Mouse (Mus musculus) kidney, postnatal 25 days (tissue): ENCODE data around the gene Nfkbie.
A peak's percentile ranks its signal among the peaks of the same experiment; 100 is the strongest.

Experiments
- DNase-seq, 2 experiments: peaks; one replicate each; pipeline ENCODE4 v3.0.0; 2021; ENCODE audit warnings: mixed read lengths in 2 of 2

Gene Nfkbie

DNA sequence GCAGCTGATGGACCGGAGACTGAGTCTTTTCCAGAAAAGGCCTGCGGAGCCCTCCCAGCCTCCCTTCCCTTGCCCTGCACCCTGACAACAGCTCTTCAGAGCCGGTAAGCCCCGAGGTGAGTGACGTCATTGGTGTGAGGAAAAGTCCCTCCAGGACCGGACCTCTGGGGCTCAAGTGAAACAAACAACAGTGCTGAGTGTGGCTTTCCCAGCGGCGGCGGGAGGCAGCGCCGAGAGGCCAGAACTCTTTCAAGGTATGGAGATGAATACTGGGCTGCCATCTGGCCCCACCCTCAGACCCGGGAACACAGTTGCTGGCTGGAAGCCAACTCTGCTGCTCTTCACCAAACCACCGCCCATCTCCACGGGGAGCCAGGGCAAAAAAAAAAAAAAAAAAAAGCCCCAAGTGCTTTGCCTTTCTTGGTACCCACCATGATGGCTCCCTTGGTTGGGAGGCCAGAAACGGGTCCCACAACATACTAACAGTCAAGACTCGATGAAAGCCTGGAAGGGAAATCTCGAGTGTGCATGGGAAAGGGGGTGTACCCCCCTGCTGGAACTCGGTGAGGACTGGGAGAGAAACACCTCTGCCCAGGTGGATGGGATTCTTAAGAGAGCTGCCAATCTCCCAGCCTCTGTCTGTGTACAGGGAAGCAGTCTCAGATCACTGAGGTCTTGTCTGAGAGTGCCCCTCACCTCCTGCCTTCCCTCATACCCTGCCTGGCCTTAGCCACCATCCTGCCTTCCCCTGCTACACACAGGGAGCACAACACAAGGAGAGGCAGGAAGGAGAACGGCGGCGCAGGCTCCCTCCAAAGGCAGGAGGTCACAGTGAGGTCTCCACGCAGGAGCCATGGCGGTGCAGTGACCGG lies 11.3 kb upstream of the Nfkbie start:
- no peak for DNase-seq

DNA sequence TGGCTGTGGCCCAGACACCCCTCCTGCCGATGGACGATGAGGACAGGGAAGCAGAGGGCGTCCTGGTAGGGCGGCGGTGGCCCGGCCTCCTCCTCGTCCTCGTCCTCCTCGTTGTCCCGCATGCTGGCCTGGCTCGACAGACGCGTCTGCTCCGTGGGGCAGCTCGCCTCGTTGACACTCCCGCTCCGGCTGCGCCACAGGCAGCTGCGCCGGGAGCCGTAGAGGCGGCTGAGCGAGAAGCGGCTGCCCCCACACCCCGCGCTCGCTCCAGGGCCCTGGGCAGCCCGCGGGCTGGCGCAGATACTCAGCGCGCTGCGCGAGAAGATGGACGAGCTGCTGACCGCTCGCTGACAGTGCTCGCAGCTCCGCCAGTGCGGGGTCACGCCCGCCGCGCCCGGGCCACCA lies 10.6 kb upstream of the Nfkbie start:
- DNase-seq, result no peak

DNA sequence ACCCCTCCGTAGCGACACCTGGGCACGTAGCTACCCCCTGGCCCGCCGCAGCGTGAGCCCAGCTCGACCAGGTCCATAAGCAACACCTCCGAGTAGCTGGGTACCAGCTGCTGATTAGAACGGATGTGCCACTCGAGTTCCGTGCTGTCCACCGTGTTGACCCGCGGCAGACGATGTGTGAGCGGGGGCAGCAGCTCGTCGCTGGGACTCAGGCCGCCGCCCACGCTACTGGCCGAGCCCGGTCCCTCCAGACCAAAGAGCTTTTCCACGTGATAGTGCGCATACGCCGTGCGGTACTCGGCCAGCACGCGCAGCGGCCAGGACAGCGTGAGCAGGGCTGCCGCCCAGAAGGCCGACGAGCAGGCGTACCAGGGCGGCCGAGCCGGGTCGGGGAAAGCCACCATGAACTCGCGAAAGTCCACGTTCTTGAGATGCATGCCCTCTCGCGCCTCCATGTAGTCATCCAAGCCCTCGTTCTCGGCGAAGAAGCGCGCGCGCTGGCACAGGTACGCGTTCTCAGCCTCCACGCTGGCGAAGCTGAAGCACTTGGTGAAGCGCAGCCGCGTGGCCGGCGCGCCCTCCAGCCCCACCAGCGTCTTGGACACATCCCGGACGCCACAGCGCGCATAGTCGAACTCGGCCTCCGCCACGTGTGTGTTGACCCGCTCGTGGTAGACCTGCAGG lies 10.1 kb upstream of the Nfkbie start:
- DNase-seq, result no peak

DNA sequence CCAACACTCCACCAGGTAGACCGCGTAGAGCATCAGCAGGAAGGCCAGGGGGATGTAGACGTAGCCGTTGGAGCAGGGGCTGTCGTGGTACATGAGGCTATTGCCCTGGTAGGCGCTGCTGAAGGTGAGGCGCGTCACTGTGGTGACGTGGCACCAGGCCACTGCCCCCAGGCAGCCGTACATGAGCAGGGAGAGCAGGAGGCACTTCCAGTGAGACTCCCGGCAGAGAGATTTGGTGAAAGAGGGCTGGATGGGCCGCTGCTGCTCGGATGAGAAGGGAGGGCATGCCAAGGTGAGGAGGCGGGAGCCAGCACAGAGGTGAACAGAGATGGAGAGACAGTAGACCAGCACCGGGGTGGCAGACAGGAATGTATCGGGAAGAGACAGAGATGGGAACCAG lies 8.6 kb upstream of the Nfkbie start:
- DNase-seq, result no peak

DNA sequence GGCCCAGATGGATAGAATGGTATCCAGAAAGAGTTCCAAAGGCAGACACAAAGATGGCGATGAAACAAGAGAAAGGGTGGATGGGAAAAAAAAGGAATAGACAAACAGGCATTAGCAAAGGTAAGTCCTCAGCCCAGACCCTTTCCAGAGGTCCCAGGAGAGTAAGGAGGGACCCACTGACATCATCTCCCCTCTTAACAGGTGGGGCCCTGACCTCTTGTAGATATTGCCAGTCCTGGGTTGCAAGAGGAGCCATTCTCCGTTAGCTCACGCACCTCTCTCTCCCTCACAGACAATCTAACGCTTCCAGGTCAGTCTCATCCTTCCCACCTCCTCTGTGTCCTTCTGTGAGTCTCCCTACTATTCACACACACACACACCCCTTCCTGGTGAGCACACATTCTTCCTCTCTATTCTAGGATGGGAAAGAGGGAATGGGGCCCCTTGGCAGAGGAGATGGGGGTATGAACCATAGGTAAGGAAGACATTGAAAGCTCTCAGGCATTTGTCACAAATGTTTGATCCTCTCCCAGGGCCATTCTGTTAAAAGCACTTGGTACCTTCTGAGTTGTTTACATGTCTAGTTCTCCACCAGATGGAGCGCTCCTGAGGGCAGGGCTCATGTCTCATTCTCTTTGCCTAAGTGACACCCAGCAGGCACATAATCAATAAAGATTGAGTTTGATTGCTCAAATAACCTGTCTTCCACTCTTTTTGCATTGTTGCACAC lies 7.9 kb upstream of the Nfkbie start:
- DNase-seq, result no peak

DNA sequence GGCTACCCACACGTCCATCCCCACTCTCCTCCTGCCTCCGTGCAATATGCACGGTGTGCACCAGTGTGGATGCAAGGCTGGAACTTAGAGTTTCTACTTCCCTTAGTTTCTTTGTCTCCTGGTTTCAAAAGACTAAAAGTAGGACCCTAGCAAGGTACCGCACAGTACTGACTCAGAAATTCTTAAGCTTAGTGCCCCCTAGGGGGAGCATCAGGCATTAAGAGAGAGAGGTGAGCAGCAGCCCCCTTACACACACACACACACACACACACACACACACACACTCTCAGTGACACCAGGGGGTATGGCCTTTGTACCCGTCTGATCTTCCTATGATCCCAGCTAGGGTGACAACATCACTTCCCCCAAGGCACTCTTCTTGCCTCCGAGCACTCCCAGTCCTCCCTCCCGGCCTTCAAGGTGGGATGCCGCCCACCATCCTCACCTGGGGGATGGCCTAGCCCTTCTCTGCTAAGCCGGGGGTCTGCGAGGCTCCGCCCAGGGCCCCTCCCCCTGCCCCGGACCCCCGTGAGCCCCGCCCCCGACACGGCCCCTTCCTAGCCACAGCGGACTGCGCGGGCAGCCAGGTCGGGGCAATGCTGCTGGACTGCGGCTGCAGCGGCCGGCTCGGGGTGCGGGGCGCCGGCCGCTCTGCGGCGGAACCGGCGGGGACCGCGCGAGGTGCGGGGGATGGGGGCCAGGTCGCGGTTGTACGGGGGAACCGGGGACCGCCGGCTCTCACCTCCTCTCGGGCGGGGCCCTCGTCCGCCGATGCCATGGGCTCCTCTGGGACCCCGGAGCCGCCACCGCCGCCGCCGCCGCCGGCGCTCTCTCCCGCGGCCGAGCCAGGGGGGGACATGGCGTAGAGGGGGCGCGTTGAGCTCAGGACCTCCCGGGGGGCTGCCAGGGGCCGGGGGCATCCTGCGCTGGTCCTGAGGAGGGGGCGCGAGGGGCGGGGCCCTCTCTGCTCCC lies 6.7 kb upstream of the Nfkbie start:
- no peak for DNase-seq

DNA sequence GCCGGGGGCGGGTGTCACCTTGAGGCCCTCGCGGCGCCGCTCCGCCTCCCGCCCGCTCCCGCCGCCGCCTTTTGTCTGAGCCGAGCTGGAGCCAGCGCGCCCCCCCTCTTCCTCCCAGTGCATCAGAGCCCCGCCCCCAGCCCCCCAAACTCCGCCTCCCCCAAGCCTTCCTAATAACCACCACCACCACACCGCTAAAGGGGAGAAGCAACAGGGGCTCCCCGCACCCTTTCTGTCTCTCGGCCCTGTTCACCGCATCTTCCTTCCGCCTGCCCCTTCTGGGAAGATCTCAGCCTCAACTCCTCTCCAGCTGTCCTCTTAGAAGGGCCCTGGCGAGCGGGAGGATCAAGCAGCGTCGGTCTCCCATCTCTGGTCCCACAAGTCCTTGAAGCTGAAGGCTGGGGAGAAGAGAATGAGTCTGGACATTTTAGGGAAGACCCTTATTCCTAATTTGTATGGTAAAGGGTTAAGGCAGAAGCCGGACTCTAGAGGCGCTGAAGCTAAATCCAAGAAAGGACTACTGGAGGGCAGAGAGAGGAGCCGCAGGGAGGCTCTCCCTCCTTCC lies 5.8 kb upstream of the Nfkbie start, which contains the start of gene Tmem151b:
Tmem151b (minus strand) TSS at position 61 of the 565 bp plus-strand sequence.
- peak in 1 of 2 experiments; percentile 28 for DNase-seq

DNA sequence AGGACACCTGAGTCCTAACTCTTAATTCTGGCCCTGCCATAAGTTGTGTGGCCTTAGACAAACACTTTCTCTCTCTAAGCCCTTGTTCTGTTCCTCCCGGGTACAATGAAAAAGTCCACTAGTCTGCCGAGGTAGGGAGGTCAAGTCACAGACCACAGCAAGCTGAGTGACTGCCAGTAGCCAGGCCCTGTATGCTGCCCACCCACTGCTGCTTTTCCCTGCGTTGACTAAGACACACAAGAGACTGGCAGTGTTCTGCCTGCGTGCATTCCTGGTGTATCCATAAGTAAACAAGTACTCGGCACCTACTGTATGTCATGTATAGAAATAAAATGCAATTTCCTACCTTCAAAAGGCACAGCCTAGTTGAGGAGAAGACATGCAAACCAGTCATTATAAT lies 5.2 kb upstream of the Nfkbie start:
- DNase-seq, result no peak

DNA sequence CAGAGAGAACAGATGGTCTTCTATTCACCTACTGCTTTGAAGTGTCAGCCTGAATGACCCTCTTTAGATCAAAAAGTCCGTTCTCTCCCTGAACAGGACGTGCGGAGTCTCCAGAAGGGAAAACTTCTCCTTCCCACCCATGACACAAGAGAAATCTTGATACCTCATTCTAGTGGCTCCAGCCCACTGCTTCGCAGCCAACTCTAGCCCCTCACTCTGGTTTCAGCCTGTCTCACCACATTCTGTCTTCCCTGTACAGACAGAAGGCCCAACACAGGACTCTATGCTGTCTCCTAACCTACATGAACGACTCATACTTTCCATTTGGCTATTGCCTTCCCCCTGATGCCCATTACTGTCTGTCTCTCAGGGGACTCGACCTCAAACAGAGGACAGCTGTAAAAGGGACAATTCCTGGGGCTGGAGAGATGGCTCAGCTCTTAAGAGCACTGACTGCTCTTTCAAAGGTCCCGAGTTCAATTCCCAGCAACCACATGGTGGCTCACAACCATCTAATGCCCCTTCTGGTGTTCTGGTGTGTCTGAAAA lies 4.2 kb upstream of the Nfkbie start:
- no peak for DNase-seq

DNA sequence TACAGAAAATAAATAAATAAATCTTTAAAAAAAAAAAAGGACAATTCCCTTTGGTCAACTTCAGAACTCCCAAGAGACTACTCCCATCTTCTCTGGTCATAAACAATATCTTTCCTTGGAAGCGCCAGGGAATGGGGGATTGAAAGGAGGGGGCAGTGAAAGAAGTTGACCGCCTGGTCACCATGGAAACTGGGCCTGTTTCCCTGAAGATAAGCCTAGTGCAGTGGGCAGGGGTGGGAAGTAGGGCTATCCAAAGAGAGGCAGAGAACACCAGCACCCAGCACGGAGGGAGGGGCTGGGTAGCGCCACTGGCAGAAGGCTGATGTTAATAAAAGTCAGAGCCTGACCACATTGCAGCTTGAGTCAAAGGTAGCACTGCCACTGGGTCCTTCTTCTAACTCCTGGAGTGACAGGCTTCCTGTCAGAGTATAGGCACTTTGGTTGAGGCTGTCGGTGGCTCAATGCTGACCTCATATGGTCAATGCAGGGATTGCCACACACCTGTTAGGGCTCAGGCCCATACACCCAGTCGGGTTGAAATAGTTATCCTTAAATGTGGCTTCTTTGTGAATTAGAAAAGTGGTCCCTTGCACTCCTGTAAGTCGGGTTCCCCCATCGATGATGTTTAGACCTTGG lies 3.6 kb upstream of the Nfkbie start:
- peak; percentile 71 to 85 for DNase-seq

DNA sequence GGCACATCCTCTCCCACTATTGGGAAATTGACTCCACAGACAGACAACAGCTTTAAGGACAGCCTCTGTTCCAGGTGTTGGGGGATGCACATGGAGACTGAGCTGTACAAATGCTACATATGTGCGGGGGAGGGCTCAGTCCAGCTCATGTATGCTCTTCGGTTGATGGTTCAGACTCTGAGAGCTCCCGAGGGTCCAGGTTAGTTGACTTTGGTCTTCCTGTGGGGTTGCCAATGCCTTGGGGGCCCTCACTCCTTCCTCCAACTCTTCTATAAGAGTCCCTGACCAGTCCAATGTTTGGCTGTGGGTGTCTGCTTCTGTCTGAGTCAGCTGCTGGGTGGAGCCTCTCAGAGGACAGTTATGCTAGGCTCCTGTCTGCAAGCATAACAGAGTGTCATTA lies 2.4 kb upstream of the Nfkbie start:
- no peak for DNase-seq

DNA sequence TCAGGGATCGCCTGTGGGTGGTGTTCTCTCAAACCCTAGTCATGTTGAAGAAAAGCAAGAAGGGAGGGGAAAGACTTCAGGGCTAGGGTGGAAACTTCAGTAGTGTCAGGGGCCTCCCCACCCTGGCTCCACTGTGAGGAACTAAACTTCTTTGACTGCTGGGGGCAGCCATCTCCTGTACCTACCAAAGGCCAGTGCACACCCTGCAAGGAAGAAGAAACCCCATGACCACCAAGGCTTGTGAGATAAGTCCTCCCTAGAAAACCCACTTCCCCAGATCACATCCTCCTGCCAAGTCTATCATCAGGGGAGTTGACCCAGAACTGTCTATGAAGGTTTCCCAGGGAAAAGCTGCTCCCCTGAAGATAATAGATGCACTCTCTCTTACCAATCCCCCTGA lies 1.1 kb upstream of the Nfkbie start:
- DNase-seq, result no peak

DNA sequence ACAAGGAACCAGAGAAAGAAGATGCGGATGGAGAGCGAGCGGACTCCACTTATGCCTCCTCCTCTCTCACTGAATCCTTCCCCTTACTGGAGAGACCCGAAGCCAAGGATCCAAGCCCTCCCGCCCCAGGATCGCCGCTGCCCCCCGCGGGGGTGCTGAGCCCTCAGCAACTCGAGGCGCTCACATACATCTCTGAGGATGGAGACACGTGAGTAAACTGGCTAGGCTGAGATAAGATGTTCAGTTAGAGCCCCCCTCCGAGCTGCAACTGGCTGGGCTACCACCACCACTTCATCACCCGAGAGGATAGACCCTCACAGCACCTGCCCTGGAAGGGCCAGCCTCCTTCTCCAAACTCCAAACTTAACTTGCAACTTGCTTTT lies 595 bp downstream of the Nfkbie start:
- no peak for DNase-seq

DNA sequence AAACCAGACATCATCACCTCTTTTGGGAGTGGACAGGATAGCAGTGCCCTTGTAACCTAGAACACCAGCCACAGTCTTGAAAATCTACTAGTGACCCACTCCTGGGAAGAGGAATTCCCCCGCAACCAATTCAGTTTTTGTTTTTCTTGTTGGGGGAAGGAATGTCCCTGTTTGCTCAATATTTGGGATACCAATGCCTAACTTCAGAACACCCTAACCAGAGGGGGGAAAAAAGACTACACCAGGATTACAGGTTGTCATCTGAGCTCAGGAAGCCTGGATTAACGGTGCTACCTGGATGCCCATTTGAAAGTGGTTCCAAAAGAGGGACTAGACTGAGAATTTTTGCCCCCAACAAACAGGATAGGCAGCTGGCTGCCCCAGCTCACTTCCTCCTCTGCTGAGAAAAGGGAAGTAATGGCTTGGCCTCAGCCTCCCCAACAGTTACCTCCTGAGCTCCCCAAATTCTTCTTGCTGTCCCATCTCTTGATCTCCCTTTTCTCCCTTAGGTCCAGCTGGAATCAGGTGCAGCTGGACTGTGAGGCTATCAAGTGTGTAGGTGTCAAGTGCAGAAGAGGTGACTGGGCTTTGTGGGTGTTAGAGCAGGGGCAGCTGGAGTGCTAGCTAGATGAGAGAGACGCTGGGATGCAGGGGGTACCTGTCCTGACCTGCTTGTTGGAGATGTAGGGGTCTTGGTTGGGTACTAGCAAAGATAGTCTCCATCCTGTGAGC lies 1.2 kb downstream of the Nfkbie start:
- DNase-seq, result no peak

DNA sequence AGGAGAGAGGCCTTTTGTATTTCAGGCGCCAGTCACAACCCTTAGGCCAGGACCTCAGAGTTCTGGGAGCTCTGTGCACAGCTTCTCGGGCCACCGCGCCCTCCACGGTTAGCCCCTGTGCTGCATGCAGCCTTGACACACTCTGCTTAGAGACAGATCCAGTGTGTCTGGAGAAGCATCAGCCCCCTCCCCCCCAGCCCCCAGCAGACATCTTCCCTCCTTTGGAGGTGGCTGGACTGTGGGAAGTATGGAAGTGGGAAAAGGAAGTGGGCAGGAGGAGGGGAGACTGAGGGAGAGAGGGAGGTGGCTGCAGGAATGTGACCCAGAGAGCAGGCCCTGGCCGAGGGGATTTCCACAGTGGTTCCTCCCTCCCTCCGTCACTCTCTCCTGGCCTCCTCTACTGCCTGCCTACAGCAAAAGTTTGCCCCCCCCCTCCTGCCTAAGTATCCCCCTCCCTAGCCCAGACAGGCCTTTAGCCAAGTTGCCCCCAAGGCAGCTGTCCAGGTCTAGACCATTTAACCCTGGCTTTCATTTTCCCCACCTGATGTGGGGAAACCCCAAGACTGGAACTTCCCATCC lies 1.8 kb downstream of the Nfkbie start:
- DNase-seq, result no peak

DNA sequence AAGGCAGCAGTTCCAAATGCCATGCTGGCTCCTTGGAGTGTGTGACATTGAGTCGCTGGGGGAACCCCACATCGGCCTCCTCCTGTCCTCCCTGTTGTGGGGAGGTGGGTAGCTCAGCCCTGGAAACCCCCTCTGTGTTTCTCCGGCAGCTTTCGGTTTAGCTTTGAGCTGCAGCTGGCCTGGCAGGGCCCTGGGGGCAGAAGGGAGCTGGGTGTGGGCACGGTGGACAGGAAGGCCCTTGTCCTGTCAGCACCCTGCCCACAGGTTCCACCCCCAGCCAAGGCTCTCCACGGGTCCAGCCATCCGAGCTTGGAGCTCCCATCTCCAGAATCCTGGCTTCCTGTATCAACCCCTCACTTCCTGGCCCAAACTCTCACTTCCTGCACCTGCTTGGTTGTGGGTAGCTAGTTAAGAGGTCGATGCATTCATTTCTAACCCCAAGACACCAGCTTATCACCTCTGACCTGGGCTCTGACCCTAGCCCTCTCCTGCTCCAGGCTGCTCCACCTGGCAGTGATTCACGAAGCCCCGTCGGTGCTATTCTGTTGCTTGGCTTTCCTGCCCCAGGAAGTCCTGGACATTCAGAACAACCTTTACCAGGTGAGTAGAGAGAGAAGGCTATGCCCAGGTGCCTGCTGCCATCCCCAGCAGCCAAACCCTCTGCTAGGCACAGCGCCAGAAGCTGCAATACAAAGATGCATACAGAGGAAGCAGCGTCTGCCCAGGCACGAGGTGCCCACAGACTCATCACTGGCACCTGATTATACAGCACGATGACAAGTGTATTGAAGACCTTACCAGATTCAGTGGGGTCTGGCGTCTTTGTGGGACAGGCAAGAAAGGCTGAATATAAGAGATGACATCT lies 2.7 kb downstream of the Nfkbie start:
- no peak for DNase-seq

DNA sequence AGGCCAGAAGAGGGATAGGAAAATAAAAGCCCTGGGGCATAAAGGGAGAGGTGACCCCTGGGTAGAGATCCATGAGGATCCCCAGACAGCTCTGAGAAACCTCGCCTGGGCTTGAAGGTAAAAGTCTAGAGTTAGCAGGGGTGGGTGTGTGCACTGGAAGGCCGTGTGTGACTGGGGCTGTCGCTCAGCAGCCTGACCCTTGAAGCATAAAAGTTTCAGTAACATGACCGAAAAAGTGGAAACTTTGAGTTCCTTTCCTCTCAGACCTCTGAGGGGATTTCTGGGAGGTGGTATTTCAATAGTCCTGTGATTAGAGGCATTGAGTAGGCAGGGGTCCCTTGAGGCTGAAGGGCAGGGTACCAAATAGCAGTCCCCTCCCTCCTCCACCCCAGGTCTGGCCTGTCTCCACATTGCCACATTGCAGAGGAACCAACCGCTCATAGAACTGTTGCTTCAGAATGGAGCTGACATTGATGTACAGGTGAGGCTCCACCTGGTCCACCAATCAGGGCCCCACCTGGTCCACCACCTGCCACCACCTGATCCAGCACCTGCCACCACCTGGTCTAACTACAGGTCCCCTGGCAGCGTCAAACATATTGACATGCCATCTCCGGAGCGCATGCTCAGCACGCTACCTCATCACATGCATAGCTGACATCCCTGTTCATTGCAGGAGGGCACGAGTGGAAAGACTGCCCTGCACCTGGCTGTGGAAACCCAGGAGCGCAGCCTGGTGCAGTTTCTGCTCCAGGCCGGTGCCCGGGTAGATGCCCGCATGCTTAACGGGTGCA lies 4.4 kb downstream of the Nfkbie start:
- no peak for DNase-seq

DNA sequence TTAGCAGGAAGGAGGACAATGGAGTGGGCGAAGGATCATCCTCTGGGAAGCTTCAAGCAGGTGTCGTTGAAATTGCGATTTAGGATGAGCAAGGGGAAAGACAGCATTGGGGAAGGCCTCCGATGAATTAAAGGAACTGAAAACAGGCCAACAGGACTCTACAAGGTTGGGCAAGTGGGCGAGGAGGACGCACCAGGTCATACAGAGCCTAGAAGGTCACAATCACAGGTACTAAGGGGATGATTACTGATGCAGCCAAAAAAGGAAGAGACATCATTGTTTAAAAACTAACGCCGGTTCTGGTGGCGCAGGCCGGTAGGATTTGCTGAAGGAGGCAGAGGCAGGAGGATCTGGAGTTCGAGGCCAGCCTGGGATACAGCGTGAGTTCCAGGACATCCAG lies 7.7 kb downstream of the Nfkbie start:
- DNase-seq, result no peak
